Mouse (Mus musculus) cerebellum, postnatal 14 days (tissue): ENCODE measurements at regions not wholly inside any gene's neighbourhood (a gene's known extent, or its start where the extent isn't known, plus 50 kb on each side); places are given as distances from the start of the nearest gene placed in this dataset.
A peak's percentile ranks its signal among the peaks of the same experiment; 100 is the strongest.

Experiments used
- DNase-seq, 2 experiments: peaks; one replicate each; pipeline ENCODE4 v3.0.0; 2021; ENCODE audit warnings: mixed read lengths in 2 of 2

DNA sequence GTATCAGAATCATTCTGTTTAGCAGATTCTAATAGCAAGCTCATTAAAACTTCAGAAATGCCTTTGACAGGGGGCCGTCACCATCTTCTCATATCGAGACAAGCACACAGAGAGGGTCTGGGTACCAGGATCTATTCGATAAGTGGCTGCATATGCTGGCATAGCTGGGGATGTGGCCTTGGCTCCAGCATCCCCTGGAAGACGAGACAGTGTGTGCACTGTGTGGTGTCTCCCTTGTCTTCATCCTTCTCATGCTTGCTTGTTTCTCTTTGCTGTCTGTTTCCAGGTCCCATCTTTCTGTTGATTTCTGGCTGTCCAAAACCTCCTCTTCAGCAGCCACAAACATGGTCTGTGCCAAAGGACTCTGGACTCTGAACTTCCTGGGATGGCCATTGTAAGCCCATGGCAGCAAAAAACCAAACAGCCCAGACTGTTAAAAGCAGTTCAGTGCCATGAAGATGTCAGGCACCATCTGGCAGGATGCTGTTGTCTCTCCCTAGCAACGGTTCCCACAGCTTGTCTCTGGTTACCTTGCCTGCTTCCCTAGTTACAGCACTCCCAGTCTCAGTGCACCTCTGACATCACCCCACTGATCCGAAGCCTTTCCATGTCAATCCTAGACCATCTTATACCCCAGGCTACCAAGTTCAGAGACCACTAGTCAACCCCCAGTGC lies 56.5 kb downstream of the Kctd12 start:
- peak; percentile 61 to 63 for DNase-seq

DNA sequence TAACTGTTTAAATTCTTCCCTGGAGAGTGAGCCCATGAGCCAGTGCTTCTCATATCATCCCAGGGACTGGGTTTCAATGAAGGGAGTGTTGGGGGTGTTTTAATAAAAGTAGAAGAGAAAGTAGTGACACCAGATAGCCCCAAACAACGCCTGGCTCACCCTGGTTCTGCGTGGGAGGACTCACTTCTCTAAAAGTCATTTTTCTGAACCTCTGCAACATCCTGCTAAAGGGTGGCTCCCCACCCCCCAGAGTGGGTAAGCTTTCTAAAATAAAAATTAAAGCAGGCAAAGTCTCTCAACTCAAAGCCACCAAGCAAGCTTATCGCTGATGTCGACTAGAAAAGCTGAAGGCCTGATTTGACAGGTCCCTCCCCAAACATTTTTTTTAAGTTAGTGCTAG lies 57.8 kb downstream of the Kctd12 start:
- DNase-seq: no peak

DNA sequence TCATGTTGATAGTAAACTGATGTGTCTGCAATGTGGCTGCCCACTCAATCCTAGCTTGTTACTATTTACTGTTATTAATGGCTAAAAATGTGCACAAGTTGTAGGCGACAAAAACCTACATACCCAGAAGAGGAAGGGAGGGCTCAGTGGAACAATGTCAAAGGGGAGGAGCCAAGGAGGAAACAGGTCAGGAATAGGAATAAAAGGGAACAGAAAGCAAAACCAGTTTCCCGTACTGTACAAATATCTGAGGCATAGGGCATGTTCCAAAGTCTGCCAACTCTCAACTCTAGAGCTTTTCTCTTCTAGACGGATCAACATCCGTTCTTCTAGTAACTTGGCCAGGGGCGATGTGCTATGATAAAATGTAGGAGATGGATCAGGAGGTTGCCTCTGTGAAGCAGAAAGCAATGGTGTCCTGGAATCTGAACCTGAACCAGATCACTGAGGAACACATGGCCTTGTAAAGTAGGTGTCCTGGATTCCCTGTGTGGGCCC lies 59.9 kb downstream of the Kctd12 start:
- no peak for DNase-seq

DNA sequence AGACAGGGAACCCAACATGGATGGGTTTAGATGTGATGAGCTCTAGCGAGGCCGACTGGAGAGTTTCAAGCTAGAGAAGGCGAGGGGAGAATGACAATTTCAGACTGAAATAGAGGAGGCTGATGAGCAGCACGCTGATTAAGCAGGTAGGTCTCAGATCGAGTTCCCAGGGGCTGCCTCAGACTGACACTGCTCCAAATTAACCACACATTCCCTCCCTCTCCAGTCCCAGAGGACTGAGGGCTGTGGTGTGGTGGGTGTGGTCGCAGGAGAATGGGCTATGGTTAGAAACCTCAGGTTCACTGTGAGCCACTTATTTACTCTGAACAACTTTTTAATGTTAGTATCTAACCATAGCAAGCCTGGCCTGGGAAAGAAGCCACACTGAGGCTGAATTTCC lies 62.0 kb downstream of the Kctd12 start:
- no peak for DNase-seq

DNA sequence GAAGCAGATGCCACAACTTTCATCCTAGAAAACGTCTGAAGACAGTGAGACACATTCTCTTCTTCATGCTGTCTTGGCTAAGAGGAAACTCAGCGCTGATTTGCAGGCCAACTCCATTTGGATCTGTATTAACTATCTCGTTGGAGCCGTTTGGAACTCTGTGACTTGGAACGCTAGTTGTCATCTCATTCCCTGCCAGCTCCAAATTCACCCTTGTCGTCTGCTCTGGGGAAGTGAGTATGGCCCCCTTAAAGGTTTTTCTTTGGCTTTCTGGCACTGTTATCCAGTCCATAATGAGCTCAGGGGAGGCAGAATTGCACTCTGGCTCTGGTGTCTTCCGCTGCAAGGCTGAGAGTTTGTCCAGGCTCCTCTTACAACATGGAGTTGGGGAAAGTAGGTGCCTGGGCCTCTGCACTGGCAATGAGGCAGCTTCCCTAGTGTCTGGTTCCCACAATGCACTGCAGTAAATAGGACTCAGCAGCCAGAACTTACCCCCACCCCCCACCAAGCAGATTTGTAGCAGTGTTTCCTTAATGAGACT lies 63.1 kb downstream of the Kctd12 start:
- DNase-seq: peak; percentile 26 to 53

DNA sequence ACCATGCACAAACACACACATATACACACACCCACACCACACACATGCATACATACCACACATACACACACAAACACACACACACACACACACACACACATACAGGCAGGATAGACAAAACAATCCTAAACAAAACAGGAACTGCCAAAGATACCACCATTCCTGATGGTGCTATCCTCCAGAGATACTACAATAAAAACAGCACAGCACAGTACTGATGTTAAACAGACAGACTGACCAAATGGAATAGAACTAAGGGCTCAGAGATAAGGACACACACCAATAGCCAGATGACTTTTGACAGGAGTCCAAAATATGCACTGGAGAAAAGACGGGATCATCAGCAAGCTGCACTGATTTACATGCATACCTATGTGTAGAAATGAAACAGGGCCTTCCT lies 64.5 kb downstream of the Kctd12 start:
- DNase-seq: no peak

DNA sequence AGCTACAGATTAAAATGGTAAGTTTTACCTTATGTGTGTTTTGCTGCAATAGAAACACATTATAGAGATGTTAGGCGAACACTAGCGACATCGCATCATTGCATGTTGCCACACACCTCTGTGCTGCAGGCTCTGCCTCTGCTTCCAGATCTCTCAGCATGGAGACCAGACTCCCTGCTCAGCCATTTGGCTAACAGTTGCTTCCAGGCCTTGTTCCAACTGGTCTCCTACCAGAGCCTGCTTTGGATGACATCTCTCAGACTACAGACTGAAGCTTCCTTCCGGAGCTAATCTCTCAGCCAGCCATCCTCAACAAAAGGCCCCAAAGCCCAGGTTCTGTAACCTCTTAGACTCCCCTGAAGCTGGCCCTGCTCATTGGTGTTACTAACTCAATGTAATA lies 66.5 kb downstream of the Kctd12 start:
- peak; percentile 81 to 91 for DNase-seq

DNA sequence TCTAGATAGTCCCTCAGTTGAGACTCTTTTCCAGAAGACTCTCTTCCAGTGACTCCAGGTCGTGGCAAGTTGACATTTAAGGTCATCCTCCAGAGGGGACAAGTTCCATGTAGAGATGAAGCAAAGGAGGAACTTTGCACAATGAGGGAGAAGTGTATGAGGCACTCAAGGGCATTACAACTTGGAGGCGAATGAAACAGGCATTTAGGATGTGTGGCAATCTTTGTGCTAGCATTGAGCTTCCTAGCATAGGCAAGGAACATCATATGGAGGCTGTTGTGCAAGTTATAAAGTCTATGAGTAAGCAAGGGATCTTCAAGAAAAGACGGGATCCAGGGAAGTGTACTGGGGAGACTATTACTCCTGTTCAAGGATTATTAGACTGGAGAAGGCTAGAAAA lies 70.9 kb downstream of the Kctd12 start:
- no peak for DNase-seq

DNA sequence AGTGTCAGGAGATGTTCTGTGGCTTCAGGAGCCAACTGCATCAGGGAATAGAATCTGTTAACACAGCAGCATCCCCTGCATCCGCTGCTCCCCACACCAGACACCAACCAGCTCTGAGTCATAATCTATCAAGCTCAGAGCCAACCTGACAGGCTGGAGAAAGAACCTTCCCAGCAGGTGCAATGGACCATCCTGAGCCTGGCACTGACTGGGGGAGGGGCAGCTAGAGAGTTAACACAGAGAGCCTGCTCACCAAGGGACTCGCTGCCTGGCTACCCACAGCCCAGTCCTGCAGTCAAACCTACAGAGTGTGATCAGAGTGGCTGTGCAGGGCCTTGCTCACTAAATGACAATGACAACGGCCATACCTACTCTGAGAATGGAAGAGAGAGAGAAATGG lies 73.4 kb downstream of the Kctd12 start:
- DNase-seq: peak; percentile 71 to 73

DNA sequence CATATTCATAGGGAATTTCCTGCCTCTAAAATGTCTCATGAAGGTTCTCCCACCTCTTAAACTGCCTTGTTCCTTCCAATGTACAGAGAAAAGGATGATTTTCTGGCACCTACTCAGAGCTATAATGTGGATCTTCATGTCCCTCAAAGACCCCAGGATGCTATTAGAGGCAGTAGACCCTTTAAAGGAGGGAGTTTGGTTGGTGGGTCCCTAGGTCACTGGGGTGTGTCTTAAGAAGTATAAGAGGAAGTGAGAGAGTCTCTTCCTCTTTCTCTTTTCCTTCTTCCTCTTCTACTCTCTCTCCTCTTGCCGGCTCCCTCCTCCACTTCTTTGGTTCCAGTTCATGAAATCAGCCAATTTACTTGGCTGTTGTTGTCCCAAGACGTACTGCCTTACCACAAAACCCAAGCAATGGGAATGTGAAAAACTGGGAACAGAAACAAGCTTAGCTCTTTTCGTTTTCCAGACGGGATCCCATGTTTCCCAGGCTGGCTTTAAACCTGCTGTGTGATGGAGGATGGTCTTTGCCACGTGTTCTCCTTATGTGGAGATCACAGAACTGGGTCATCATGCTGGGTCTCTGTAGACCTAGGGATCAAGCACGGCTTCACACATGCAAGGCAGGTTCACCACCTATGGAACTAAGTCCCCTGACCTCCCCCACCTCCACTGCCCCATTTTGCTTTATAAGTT lies 74.9 kb downstream of the Kctd12 start:
- DNase-seq: no peak

DNA sequence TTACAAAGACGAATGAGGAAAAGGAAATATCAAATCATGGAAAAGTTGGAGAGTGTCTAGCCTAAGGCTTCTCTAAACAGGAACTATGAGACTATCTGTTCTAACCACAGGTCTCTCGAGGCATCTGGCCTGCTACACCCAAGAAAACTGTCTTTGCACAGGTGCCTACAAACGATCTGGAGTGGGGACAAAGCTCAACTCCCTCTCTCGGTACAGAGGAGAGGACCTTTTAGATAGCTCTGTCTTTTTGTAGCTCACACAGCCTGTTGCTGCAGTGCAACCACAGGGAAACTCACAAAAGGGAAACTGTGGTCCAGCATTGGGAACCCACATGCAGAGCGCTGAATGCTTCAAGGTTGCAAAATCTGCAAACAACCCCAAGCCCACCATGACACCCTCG lies 75.6 kb downstream of the Kctd12 start:
- no peak for DNase-seq

DNA sequence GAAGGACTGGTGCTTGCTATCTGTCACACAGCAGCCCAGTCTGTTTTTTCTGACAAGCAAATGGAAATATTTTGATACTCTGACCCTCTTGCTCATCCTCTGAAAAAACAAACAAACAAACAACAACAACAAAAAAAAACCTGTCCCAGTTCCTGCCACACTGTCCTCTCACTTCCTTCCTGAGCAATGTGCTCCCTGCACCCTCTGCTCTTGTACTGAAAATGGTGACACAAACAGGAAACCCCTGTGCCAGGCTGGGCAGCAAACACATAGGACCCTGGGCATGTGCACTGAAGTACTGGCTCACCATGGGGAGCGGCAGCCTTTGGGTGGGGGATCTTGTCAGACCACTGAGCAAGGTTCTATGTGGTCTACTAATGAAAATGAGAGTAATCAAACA lies 76.2 kb downstream of the Kctd12 start:
- DNase-seq: no peak

DNA sequence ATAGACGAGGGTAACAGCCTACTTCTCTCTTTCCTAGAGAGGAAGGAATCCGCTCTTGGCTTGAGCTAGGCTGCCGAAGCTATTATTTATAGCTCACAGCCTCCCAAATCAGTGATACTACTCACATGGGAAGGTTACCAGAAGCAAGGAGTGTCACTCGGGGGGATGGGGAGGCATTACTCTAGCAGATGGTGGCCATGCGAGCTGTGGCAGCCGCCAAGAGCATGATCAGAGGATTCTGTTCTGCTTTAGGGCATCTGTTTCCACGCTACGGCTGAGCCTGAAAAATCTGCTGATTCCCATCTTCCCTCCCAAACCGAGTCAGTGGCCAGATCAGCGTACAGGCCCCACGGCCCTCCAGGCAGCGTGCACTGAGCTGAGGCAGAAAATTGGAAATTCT lies 79.5 kb downstream of the Kctd12 start:
- DNase-seq: peak; percentile 94 to 96

DNA sequence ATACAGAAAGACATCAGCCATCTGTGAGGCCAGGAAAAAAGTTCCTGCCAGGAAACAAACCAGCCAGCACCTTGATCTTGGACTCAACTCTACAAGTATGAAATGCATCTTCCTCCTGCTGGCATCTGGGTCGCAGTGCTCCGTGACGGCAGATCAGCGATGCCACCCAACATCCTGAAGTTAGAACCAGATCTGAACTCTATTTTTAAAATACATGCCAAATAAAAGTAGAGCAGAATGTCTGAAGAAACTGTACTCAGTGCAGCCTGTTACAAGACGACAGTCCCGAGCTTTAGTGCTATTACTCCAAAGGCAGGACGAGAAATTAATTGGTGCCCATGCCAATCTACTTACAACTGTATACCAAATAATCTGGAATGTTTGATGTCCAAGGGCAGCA lies 80.2 kb downstream of the Kctd12 start:
- DNase-seq: peak; percentile 34 to 45

DNA sequence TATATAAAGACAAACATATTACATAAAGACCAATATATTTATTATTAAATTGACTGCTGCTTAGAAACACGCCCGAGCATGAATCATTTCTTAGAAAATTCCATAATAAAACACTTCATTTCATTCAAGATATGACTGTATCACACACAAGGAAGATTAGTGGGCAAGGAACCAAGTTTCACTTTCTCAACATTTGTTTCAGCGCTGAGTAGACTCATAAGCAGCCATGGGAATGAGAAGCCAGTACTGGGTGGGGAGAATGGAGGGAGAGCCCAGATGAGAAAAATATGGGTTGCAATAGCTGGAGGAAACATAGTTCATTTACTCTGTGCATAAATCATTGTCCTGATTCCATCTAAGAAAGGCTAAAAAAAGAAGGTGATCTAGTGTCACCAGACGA lies 84.0 kb downstream of the Kctd12 start:
- no peak for DNase-seq

DNA sequence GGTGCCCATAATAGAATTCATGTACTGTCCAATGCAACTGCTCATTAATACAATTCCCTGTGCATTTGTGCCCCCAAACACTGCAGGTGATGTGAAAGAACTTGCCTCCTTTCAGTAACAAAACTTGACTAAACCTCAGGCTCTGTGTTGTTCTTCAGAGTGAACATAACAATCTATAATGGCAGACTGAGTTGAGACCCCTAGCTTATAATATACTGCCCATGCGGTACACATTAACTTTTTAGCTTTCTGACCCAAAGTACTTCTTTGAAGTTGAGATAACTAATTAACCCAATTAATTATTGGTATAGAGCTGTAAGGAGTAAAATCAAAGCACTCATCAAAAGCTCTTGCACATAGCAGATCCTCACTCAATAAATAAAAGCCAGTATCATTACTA lies 85.4 kb downstream of the Kctd12 start:
- DNase-seq: no peak

DNA sequence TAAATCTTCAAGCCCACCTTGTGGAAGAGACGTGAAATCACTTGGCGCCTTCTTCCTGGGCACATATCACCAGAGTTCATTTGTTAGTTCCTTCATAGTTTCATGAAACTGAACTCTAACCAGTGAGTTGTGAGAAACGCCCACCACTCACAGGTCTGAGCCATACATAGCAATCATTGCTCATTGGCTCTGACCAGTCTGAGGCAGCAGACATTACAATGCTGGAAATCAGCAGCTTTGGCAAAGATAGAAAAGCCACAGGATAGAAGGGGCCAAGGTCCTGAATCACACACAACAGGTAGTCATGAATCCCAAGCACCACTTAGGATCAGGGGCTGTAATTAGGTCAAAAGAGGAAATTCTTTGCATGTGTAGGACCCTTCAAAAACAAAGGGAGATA lies 85.9 kb downstream of the Kctd12 start:
- no peak for DNase-seq

DNA sequence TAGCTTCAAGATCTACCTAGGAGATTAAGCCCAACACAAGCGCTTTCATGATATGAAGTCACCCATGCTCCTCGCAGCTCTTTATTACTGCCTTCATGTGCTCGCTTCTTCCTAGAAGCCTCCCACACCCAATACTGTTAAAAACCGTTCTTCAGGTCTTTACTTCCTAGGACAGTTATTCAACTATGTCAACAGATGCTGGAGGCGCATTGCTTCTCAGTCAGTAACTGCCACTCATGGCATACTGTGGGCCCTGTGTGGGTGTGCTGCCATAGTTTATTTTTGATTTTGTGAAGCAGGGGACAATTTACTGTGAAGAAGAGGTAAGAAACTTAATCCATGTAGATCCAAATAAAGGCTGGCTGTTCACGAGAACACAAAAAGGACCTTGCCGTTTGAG lies 89.2 kb downstream of the Kctd12 start:
- no peak for DNase-seq

DNA sequence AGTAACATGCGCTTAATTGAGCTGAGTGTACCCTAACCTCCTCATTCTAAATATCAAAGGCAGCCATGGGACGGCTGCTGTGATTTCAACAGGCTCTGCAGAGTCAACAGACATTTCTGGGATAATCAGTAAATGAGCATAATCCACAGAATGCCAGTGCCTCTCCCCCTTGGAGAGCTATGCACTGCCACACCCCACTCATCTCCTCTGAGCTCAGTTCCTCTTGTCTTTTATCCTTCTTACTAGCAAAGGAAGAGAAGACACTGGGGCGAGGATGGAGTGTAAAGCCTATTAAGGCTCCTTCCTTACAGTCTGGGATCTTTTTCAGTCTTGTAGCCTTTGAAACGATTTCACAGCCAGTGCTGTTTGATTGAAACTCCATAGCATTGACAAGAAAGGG lies 90.9 kb downstream of the Kctd12 start:
- DNase-seq: no peak

DNA sequence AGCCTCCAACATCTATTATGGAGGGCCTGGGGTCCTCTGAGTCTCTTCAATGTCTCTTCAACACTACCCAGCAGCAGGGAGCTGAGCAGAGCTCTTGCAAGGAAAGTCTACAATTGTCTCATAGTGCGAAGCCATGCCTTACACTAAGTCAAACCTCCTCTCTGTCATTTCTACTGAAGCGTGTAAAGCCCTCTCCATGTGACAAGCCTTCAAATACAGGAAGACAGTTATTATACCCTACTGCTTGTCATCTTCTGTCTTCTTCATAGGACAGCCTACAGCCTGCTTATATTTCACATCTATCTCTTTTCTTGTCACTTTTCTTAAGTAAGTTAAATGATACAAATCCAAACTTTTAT lies 97.2 kb downstream of the Kctd12 start:
- DNase-seq: no peak

DNA sequence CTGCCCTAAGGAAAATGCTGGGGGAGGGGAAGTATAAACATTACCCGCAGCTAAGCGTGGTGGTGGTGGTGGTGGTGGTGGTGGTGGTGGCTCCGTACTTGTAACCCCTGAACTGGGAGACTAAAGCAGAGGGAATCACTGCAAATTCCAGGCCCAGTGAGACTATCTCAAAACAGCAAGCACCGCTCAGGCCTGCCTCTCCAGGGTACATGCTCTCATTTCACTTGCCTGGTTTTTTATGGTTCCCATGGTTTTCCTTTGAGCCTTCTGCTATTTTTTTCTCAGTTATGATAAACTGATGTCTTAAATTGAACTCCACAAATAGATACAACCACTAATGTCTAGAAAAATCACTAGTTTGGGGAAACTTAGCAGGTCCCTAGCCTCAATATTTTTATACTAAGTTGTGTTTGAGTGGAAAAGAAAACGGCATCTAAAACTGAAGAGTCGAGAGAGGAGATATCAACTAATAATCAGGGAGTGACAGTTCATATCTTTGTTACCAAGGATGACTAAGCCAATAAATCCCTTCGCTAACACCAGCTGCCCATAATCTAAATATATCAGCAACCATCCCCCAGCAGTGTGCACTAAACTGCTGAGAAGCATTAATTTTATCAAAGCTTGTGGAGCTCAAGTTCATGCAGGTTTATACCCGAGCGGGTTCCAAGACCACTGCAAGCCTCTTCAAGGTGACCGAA lies 97.7 kb downstream of the Kctd12 start:
- DNase-seq: no peak

DNA sequence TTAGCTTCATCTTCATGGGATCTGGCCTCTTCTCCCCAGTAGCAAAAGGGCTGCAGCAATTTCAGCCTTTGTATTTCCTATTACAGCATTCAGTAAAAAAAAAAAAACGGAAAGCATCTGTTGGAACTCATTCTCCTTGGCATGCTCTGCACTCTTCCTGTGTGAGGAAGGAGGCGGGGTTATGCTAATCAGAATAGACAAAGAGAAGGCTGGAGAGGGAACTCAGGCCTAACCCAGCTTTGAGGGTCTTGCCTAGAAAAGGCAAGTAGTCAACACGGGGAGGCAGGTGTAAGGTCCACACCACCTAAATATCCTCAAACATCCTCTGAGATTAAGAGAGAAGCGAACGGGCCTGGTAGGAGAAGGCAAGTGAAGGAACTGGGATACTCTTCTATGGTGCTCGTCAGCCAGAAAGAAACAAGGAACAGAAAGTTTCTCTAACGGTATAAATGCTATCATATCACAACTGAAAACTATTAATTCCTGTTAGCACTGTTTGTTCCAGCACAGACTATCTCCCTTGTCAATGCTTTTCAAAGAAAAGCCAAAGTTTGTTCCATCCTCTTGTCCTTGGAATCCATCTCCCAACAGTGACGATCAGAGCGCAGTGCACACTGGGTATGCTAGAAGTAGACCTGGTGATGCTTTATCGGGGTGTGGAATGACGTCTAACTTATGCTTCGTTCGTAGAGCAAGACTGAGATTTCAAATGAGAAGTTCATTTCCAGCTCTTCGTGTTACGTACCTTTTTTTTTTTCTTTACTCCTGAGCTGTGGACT lies 98.9 kb downstream of the Kctd12 start:
- no peak for DNase-seq

DNA sequence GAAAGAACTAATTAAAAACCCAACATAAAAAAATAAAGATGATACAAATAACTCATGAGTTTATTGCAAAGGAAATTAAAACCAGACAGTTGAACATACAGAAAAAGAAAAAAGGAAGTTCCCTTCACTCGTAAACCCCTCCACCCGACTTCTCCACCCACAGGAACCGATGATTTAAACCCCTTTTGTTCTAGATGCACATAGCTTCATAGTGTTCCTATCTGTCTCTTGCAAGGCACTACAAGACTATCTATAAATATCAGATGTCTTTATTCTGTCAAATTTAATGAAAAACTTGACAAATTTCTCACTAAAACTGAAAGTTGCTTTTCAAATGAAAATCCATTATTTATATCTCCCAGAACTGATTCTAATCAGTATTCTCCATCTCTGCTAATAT lies 100.2 kb downstream of the Kctd12 start:
- DNase-seq: no peak
